Comparison of ENCODE assay signal across 3 mouse cellular contexts in genomic region chr8:123282994-123283393, GRCm38 (mm10). TPM values are rescaled to one million over a fixed set of nuclear protein-coding genes. Genes with fewer than 3 reads are reported as not detected.
"Had no signal": no experiment of that assay in that cellular context is flagged by ENCODE, and none has a peak within 500 bp of the region (broad histone marks: within the 10 kb centered on the region; RNA-seq: fewer than 3 reads in every experiment).

No protein-coding gene starts in this region.

RNA-seq across cellular contexts. Expression of gene Fanca, which starts 35.4 kb away (rescaled TPM):
- total RNA-seq: gastrocnemius, adult 2 months had no signal

RNA-seq across cellular contexts. Expression of gene Spire2, which starts 49.5 kb away (rescaled TPM):
- total RNA-seq: gastrocnemius, adult 2 months; granulocyte monocyte progenitor cell, adult 5-6 weeks had no signal
- polyA plus RNA-seq: inflammation-experienced regulatory T-cells, adult 6 months had no signal
